Mouse (Mus musculus): ENCODE measurements around the gene Cd164l2. TPM values are rescaled to one million over a fixed set of nuclear protein-coding genes. Genes with fewer than 3 reads are reported as not detected.
A peak's percentile ranks its signal among the peaks of the same experiment; 100 is the strongest.

Gene Cd164l2
- 0.28 and 1.7 TPM in 2 replicates for polyA plus RNA-seq (2015; fragmentation: Nextera tagmentation; extraction: Ambion mirVana)

DNA sequence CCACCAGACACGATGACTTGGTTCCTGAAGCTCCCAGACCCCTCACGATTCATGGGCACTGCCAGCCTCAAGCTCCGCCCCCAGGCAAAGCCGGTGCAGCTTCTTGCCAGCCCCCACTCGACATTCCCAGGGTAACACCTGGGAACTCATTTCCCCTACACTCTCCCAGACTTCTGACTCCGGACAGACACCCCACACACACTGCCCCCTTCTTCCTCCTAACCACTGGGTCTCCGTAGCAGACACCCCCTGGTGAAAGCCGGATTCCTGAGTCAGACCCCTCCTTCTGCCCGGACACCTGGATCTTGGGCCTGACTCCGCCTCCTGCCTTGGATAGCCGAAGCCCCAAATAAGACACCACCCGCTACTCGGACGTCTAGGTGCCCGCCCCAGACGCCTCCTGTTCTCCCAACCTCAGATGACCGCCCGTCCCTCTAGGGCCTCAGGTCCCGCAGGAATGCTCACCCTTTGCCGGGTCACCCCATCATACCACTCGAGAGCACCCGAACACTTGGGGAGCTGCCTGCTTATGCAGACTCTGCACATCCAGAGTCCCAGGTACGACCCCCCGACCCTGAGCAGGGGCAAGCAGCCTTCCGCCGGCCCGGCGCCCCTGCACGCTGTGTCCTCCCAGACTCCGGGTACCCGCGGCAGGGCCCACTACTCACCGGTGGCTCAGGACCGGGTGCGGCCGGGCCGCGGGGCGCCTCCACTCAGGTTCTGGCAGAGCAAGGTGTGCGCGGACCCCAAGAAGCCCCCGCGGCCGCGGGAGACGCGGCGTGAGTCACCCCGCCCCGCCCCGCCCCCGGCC is at the start of gene Cd164l2, which contains the start of gene Gpr3:
Gene Cd164l2 (plus strand): TSS at position 381 of the 811 bp plus-strand sequence.
Gene Gpr3 (minus strand): TSS at position 786 of the 811 bp plus-strand sequence.
- H3K27ac ChIP-seq, result no peak within 1 kb of the TSS
- H3K4me3 ChIP-seq, result peak within 1 kb of the TSS; percentile 68
- H3K9ac ChIP-seq, result peak within 1 kb of the TSS; percentile 66
- ATAC-seq (replicated peaks; ENCODE audit: insufficient number of reproducible peaks, insufficient read depth, low FRiP score, low read depth), result peak; percentile 36
- H3K9me3 ChIP-seq (replicated peaks), result no peaks in the 10 kb centered on the region
- WGBS, result 2% methylated on average over 52 of the region's 52 CpGs
- H3K4me2 ChIP-seq, result peak within 1 kb of the TSS; percentile 99
- no peaks in the 10 kb centered on the region for H3K36me3 ChIP-seq
- H3K27me3 ChIP-seq, result peaks cover 41% of the 10 kb centered on the region
- peaks cover 24% of the 10 kb centered on the region for H3K4me1 ChIP-seq (replicated peaks)

DNA sequence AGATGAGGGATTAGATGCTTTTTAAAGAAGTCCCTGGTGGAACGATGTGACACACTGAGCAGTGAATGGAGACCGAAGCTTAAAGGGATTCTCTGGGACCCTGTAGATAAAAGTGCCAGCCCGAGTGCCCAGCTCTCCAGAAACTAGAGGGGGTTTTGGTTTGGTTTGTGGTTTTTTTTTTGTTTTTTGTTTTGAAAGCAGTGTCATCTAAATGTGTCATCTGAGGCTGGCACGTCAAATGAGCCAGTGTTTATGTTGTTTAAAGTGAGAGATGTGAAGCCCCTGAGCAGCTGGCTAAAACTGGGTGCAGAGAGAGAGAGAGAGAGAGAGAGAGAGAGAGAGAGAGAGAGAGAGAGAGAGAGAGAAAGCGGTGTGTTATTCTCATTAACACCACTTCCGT is 49.7 kb upstream of the Cd164l2 start:
- 73% methylated on average over 6 of the region's 6 CpGs for WGBS
- no peak overlapping the region for H3K4me3 ChIP-seq
- ATAC-seq (replicated peaks; ENCODE audit: insufficient number of reproducible peaks, insufficient read depth, low FRiP score, low read depth), result no peak
- H3K27me3 ChIP-seq, result no peaks in the 10 kb centered on the region
- no peak overlapping the region for H3K27ac ChIP-seq
- no peak overlapping the region for H3K9ac ChIP-seq
- no peaks in the 10 kb centered on the region for H3K9me3 ChIP-seq (replicated peaks)
- H3K4me2 ChIP-seq, result no peak overlapping the region
- peaks cover 50% of the 10 kb centered on the region for H3K4me1 ChIP-seq (replicated peaks)
- no peaks in the 10 kb centered on the region for H3K36me3 ChIP-seq

DNA sequence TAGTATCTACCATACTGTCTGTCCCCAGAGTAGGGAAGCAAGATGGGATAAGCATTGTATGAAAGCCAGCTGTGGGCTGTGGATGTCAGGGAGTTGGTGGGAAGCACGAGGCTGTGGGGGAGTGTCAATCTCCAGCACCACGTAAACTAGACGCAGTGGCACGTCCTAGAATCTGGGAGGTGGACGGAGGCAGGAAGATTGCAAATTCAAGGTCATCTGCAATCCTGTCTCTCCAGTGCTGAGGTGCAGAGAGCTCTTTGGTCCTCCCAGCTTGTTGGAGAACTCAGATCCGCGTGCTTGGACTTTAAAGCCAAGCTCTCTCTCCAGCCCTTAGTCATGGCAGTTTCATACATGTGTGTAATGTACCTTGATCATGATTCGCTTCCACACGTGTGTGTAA is 45.2 kb upstream of the Cd164l2 start:
- ATAC-seq (replicated peaks; ENCODE audit: insufficient number of reproducible peaks, insufficient read depth, low FRiP score, low read depth), result no peak
- H3K27ac ChIP-seq, result peak overlapping the region; percentile 51
- no peaks in the 10 kb centered on the region for H3K36me3 ChIP-seq
- no peaks in the 10 kb centered on the region for H3K27me3 ChIP-seq
- H3K4me1 ChIP-seq (replicated peaks), result peaks cover 45% of the 10 kb centered on the region
- no peak overlapping the region for H3K9ac ChIP-seq
- no peaks in the 10 kb centered on the region for H3K9me3 ChIP-seq (replicated peaks)
- H3K4me3 ChIP-seq, result no peak overlapping the region
- no peak overlapping the region for H3K4me2 ChIP-seq
- 53% methylated on average over 9 of the region's 9 CpGs for WGBS

DNA sequence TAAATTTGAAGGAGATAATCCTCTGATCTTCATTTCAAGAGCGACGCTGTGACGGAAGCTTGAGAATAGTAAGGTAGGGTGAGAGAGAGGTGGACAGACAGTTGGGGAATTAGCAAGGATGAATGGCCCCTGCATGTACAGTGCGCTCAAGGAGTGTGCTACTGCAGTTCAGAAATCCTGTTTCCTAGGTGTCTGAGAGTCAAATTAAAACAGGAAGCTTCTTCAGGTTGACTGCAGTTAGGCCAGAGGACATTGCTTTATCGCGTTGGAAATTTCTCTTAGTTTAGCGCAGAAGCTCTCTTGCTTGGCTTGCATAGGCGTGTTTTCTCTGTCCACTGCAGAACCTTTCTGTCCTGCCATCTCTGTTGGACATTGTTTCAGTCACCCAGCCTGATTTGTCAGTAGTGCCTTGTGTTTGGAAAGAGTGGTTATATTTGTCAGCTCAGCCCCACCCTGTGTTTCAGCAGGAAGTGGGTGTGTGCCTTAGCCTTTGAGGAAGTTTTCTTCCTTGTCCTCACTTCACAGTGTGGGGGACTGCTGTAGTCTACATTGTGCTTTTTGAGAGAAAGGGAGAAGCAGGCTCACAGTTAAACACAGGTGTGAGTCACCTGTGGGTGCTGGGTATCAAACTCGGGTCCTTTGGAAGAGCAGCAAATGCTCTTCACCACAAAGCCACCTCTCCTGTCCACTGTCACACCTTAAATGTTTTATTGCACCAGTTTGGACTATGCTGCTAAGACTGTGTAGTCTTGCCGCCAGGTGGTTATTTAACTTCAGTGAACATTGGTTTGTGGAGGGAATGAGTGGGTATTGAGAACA is 42.5 kb upstream of the Cd164l2 start:
- Histone ChIP-seq H3K4me1 (replicated peaks) (peaks cover 62% of the 10 kb centered on the region), H3K27ac (peak overlapping the region; percentile 67), H3K4me2 (0 out of 2 replicates have a peak overlapping the region, but pooled peaks have one; percentile 19), H3K36me3 (no peaks in the 10 kb centered on the region), H3K4me3 (no peak overlapping the region), H3K9me3 (replicated peaks) (no peaks in the 10 kb centered on the region), H3K27me3 (no peaks in the 10 kb centered on the region), H3K9ac (0 out of 2 replicates have a peak overlapping the region, but pooled peaks have one; percentile 10)
- 63% methylated on average over 10 of the region's 10 CpGs for WGBS
- ATAC-seq (replicated peaks; ENCODE audit: insufficient number of reproducible peaks, insufficient read depth, low FRiP score, low read depth), result no peak

DNA sequence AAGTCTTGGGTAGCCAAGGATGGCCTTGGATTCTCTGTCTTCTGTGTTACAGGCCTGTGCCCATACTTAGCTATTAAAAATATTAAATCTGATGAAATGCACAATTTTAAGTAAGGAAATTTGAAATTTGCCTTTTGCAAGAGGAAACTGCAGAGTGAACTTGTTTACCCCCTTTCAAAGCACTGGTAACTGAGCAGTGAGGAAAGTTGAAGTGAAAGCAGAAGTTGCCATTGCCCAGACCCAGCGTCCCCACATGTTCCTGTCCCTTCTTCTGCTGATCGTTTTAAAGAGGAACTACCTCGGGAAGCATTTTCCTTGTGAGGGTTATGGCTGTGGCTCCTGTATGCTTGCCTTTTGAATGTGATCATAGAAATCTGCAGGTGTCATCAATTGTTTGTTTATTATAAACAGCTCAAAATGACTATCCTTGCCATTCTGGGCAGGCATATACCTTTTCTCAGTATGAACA is 41.8 kb upstream of the Cd164l2 start:
- WGBS, result 77% methylated on average over 3 of the region's 3 CpGs
- no peaks in the 10 kb centered on the region for H3K36me3 ChIP-seq
- H3K9ac ChIP-seq, result no peak overlapping the region
- H3K27ac ChIP-seq, result peak overlapping the region; percentile 67
- peaks cover 65% of the 10 kb centered on the region for H3K4me1 ChIP-seq (replicated peaks)
- H3K27me3 ChIP-seq, result no peaks in the 10 kb centered on the region
- 0 out of 2 replicates have a peak overlapping the region, but pooled peaks have one; percentile 6 for H3K4me2 ChIP-seq
- no peaks in the 10 kb centered on the region for H3K9me3 ChIP-seq (replicated peaks)
- no peak overlapping the region for H3K4me3 ChIP-seq
- no peak for ATAC-seq (replicated peaks; ENCODE audit: insufficient number of reproducible peaks, insufficient read depth, low FRiP score, low read depth)

DNA sequence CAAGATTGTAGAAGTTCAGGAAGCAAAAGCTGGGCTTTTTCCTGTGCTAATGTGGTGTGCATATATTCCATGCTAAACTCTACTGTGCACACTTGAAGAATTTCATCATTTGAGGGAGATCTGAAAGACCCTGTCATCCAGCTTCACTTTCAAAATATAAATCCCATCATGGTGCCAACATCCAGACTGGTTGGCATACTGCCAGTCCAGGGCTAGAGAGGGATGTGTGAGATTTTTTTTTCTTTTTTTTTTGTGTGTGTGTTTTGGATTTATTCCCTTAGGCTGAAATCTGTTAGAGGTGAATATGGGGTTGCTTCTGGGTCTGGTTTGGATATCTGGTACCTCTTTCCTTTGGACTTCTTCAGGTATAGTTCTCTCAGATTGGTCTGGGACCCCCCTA is 41.3 kb upstream of the Cd164l2 start:
- no peak overlapping the region for H3K4me2 ChIP-seq
- no peaks in the 10 kb centered on the region for H3K36me3 ChIP-seq
- H3K4me1 ChIP-seq (replicated peaks), result peaks cover 67% of the 10 kb centered on the region
- no peaks in the 10 kb centered on the region for H3K27me3 ChIP-seq
- H3K27ac ChIP-seq, result 0 out of 2 replicates have a peak overlapping the region, but pooled peaks have one; percentile 67
- no peaks in the 10 kb centered on the region for H3K9me3 ChIP-seq (replicated peaks)
- ATAC-seq (replicated peaks; ENCODE audit: insufficient number of reproducible peaks, insufficient read depth, low FRiP score, low read depth), result no peak
- H3K9ac ChIP-seq, result no peak overlapping the region
- H3K4me3 ChIP-seq, result no peak overlapping the region

DNA sequence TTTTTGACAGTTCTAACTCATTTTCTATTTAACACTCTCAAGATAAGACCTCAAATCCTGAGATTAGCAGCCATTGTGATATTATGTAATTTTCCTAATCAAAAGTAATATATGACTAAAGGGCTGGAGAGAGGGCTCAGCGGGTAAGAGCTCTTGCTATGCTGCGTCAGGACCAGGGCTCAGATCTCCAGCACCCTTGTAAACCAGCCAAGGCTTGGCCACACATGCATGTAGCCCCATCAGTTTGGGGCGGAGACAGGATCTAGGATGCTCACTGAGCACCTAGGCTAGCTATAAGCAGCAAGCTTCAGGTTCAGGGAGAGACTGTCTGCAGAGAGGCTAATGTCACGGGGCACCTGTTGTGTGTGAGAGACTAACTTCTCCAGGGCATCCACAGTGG is 39.5 kb upstream of the Cd164l2 start:
- ATAC-seq (replicated peaks; ENCODE audit: insufficient number of reproducible peaks, insufficient read depth, low FRiP score, low read depth), result no peak

DNA sequence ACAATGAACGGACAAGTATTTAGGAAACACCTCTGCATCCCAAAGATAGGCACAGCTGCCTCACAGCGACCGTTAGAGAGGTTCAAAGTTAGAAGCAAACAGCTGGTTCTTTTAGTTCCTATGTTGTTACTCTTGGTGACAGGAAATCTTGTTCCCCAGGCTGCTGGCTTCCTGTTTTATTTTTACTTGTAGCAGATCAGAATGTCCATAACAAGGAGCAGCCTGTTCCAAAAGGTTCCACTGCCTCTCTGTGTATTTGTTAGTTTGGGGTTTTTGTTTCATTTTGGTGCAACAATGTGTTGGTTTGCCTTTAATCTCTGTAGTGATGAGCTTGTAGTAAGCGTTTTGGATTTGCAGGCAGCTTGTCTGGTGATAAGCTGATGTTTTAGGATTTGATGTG is 37.6 kb upstream of the Cd164l2 start:
- no peak overlapping the region for H3K9ac ChIP-seq

More for the DNA sequence above, 39.5 kb upstream of the Cd164l2 start:
- peaks cover 3% of the 10 kb centered on the region; the same call in 1 of the 2 replicates for H3K36me3 ChIP-seq
- H3K27ac ChIP-seq, result peak overlapping the region; percentile 14
- no peaks in the 10 kb centered on the region for H3K9me3 ChIP-seq (replicated peaks)
- no peak overlapping the region for H3K4me3 ChIP-seq
- no peaks in the 10 kb centered on the region for H3K27me3 ChIP-seq
- 85% methylated on average over 4 of the region's 4 CpGs for WGBS
- H3K9ac ChIP-seq, result no peak overlapping the region
- no peak overlapping the region for H3K4me2 ChIP-seq
- peaks cover 70% of the 10 kb centered on the region for H3K4me1 ChIP-seq (replicated peaks)

DNA sequence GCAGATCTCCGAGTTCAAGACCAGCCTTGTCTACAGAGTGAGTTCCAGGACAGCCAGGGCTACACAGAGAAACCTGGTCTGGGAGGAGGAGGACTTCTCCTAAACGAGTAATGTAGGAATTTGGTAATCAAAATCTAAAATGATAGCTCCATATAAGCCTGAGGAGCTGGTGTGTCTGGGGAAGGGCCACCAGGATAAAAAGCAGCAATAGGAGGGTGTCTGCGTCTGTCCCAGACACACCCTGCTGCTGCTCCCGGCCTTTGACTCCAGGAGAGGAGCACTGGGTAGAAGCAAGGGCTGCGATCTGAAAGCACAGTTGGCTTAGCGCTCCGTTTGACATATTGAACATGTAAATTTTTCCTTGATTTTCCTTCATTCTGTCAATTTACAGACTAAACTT is 36.7 kb upstream of the Cd164l2 start:
- Histone ChIP-seq H3K36me3 (peaks cover 7% of the 10 kb centered on the region), H3K4me3 (no peak overlapping the region), H3K4me2 (no peak overlapping the region), H3K9me3 (replicated peaks) (no peaks in the 10 kb centered on the region), H3K4me1 (replicated peaks) (peaks cover 62% of the 10 kb centered on the region), H3K9ac (no peak overlapping the region), H3K27ac (peak overlapping the region; percentile 57), H3K27me3 (no peaks in the 10 kb centered on the region)
- WGBS, result 72% methylated on average over 7 of the region's 7 CpGs
- no peak for ATAC-seq (replicated peaks; ENCODE audit: insufficient number of reproducible peaks, insufficient read depth, low FRiP score, low read depth)

More for the DNA sequence above, 37.6 kb upstream of the Cd164l2 start:
- peak overlapping the region; percentile 37 for H3K4me2 ChIP-seq
- no peaks in the 10 kb centered on the region for H3K27me3 ChIP-seq
- 25% methylated on average over 4 of the region's 4 CpGs for WGBS
- H3K4me3 ChIP-seq, result no peak overlapping the region
- H3K9me3 ChIP-seq (replicated peaks), result no peaks in the 10 kb centered on the region
- peak overlapping the region; percentile 72 for H3K27ac ChIP-seq
- H3K36me3 ChIP-seq, result peaks cover 7% of the 10 kb centered on the region
- H3K4me1 ChIP-seq (replicated peaks), result peaks cover 72% of the 10 kb centered on the region
- no peak for ATAC-seq (replicated peaks; ENCODE audit: insufficient number of reproducible peaks, insufficient read depth, low FRiP score, low read depth)

DNA sequence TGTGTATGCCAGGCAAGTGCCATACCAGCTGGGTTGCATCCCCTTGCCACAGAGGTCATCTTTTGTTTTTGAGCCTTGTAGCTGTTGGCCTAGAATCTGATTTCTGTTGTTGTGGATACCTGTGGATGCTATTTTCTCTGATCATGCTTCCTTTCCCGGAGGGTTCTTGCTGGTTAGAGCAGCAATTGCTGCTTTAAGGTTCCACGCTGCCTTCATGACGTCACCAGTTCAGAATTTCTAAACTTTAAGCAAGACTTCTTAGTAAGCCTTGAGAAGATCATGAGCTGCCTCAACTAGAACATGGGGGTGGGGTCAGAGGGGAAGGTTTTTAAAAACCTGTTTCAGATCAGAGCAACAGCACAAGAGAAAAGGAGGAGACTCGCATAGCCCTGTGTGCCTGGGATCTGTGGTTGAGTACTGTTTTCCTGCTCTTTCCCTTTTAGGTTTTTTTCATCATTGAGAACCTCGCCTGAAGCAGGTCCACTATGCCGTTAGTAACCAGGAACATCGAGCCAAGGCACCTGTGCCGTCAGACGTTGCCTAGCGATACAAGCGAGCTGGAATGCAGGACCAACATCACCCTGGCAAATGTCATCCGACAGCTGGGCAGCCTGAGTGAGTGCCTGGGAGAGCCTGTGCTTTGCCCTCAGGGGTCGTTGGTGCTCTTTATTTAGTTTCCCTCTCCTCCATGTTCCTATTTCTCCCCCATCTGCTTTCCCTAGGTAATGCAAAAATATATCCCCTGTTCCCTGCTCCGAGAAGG is 35.8 kb upstream of the Cd164l2 start:
- peak; percentile 74 for ATAC-seq (replicated peaks; ENCODE audit: insufficient number of reproducible peaks, insufficient read depth, low FRiP score, low read depth)
- H3K4me3 ChIP-seq, result no peak overlapping the region
- H3K36me3 ChIP-seq, result peaks cover 7% of the 10 kb centered on the region
- H3K9ac ChIP-seq, result no peak overlapping the region; the same call in 1 of the 2 replicates
- 36% methylated on average over 14 of the region's 14 CpGs for WGBS
- H3K4me2 ChIP-seq, result peak overlapping the region; percentile 31; the same call in 1 of the 2 replicates
- H3K27ac ChIP-seq, result peak overlapping the region; percentile 57
- no peaks in the 10 kb centered on the region for H3K27me3 ChIP-seq
- no peaks in the 10 kb centered on the region for H3K9me3 ChIP-seq (replicated peaks)
- H3K4me1 ChIP-seq (replicated peaks), result peaks cover 54% of the 10 kb centered on the region

All from heart, embryonic 15.5 days (tissue).